Mouse (Mus musculus): ENCODE results near the gene Thsd4. TPM values are rescaled to one million over a fixed set of nuclear protein-coding genes. Genes with fewer than 3 reads are reported as not detected.

The Thsd4 gene
- total RNA-seq, 1 experiment: 1.6 TPM

DNA sequence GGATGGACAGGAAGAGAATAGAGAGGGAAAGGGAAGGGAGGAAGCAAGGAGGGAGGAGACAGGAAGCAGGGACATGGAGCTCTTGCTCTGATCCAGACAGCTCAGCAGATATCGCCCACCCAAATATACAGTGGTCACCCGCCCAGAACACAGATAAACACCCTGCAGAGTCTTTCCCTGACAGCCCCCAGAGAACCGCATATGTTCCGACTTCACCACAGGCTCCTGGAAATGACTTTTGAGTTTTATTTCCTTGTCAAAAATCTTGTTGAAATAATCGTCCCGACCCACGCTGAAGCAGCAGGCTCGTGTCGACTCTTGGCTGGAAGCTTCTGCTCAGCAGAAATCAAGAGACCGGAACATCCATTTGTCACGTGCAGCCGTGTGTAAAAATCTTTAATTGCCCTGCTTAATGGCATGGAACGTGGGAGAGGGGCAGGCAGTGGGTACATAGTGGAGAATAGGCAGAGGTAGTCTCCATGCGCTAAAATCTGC, 63.3 kb downstream of the Thsd4 start:
- Histone ChIP-seq H3K9ac (ENCODE audit: insufficient read depth, low read depth, low read length, poor library complexity, severe bottlenecking) (no peak overlapping the region), H3K4me1 (ENCODE audit: control insufficient read depth in 2 of 2, insufficient read depth in 2 of 2, low read length in 2 of 2, poor library complexity in 1 of 2) (no peaks in the 10 kb centered on the region), H3K36me3 (ENCODE audit: control insufficient read depth, insufficient read depth, low read length, poor library complexity, severe bottlenecking) (no peaks in the 10 kb centered on the region), H3K27ac (ENCODE audit: insufficient read depth, low read depth, low read length, poor library complexity, severe bottlenecking) (no peak overlapping the region), H3K9me3 (ENCODE audit: control insufficient read depth, insufficient read depth, low read depth, low read length) (no peaks in the 10 kb centered on the region), H3K4me3 (ENCODE audit: insufficient read depth in 1 of 2, low read depth in 1 of 2, low read length in 2 of 2, poor library complexity in 1 of 2, severe bottlenecking in 1 of 2) (no peak overlapping the region)
- TF ChIP-seq ZNF384 (IDR thresholded peaks at IDR 0.05; ENCODE audit: low read depth, low read length): no peak
- TF ChIP-seq CHD2 (IDR thresholded peaks at IDR 0.05; ENCODE audit: low read depth, low read length): no peak
- TF ChIP-seq ZC3H11A (IDR thresholded peaks at IDR 0.05; ENCODE audit: borderline replicate concordance, low read depth, low read length): no peak
- in situ Hi-C loops (cut with MboI; ENCODE audit: low sequenced_read_pairs in 2 of 2, unreplicated experiment in 2 of 2): no loop called here
- DNase-seq (ENCODE audit: low read depth, low spot score): no peak

DNA sequence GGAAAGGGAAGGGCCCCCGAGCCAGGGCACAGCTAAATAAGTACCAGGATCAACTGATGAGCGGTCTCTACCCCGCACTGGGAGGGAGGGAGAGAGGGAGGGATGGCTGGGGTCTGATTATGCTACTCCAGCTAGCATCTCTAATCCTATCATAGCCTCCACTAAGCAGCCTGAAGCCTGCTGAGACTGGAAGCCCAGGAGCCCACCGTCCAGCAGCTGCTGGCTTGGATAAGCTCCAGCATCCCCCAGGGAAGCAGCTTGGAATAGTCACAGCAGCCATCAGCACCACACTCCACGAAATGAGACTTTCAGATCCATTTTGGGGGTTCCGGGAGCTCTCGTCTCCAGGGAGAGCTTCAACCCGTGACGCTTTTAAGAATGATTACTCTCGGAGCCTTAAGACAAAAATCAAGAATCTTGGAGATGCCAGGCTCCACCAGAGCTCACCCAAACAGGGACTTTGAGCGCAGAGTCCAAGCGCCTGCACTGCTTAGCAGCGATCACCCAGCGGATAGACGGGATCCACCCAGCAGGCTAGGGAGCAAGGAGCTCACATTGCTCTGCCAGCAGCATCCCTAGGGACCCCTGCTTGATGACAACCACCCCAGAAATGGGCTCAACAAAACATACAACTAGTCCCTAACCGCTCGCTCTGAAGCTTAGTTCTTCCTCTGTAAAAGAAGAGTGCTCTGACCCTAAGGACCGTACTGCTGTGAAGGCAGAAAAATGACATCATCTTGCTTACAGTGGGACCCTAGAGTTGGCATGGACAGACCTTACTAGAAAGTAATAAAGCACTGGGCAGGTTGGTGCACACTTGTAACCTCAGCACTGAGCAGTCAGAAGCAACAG, 64.3 kb downstream of the Thsd4 start:
- Histone ChIP-seq H3K27ac (ENCODE audit: insufficient read depth, low read depth, low read length, poor library complexity, severe bottlenecking) (no peak overlapping the region), H3K9ac (ENCODE audit: insufficient read depth, low read depth, low read length, poor library complexity, severe bottlenecking) (no peak overlapping the region), H3K4me1 (ENCODE audit: control insufficient read depth in 2 of 2, insufficient read depth in 2 of 2, low read length in 2 of 2, poor library complexity in 1 of 2) (no peaks in the 10 kb centered on the region), H3K36me3 (ENCODE audit: control insufficient read depth, insufficient read depth, low read length, poor library complexity, severe bottlenecking) (no peaks in the 10 kb centered on the region), H3K9me3 (ENCODE audit: control insufficient read depth, insufficient read depth, low read depth, low read length) (no peaks in the 10 kb centered on the region), H3K4me3 (ENCODE audit: insufficient read depth in 1 of 2, low read depth in 1 of 2, low read length in 2 of 2, poor library complexity in 1 of 2, severe bottlenecking in 1 of 2) (no peak overlapping the region)
- in situ Hi-C loops (cut with MboI; ENCODE audit: low sequenced_read_pairs in 2 of 2, unreplicated experiment in 2 of 2): no loop called here
- no peak for DNase-seq (ENCODE audit: low read depth, low spot score)
- TF ChIP-seq CHD2 (IDR thresholded peaks at IDR 0.05; ENCODE audit: low read depth, low read length): no peak
- no peak for TF ChIP-seq MAFK (IDR thresholded peaks at IDR 0.05; ENCODE audit: insufficient read depth, low read depth, low read length)
- no peak for TF ChIP-seq ZC3H11A (IDR thresholded peaks at IDR 0.05; ENCODE audit: borderline replicate concordance, low read depth, low read length)
- no peak for TF ChIP-seq HCFC1 (IDR thresholded peaks at IDR 0.05; ENCODE audit: borderline replicate concordance, insufficient read depth, low read length)
- TF ChIP-seq ZNF384 (IDR thresholded peaks at IDR 0.05; ENCODE audit: low read depth, low read length): no peak

DNA sequence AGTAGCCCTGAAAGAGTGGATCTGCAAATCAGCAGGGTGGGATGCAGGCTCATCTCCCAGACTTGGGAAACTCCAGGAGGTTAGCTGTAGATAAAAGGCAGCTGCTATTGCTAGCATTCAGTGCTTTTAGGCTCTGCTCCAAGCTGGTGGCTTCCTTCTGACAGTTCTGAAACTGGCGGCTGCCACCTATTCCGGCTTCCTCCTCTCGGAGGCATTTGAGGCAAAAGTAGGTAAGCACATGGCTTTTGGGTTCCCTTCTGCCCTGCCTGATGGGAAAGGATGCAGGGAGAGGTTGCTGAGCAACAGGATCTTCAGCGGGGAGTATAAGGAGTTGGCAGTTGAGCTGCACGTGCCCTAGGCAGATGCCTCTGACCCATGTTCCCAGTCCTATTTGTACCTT, 65.2 kb downstream of the Thsd4 start:
- Histone ChIP-seq H3K9ac (ENCODE audit: insufficient read depth, low read depth, low read length, poor library complexity, severe bottlenecking) (no peak overlapping the region), H3K36me3 (ENCODE audit: control insufficient read depth, insufficient read depth, low read length, poor library complexity, severe bottlenecking) (no peaks in the 10 kb centered on the region), H3K4me3 (ENCODE audit: insufficient read depth in 1 of 2, low read depth in 1 of 2, low read length in 2 of 2, poor library complexity in 1 of 2, severe bottlenecking in 1 of 2) (no peak overlapping the region), H3K27ac (ENCODE audit: insufficient read depth, low read depth, low read length, poor library complexity, severe bottlenecking) (no peak overlapping the region), H3K9me3 (ENCODE audit: control insufficient read depth, insufficient read depth, low read depth, low read length) (no peaks in the 10 kb centered on the region), H3K4me1 (ENCODE audit: control insufficient read depth in 2 of 2, insufficient read depth in 2 of 2, low read length in 2 of 2, poor library complexity in 1 of 2) (no peaks in the 10 kb centered on the region)
- TF ChIP-seq MAFK (IDR thresholded peaks at IDR 0.05; ENCODE audit: insufficient read depth, low read depth, low read length): no peak
- no peak for TF ChIP-seq HCFC1 (IDR thresholded peaks at IDR 0.05; ENCODE audit: borderline replicate concordance, insufficient read depth, low read length)
- no peak for TF ChIP-seq ZNF384 (IDR thresholded peaks at IDR 0.05; ENCODE audit: low read depth, low read length)
- TF ChIP-seq ZC3H11A (IDR thresholded peaks at IDR 0.05; ENCODE audit: borderline replicate concordance, low read depth, low read length): no peak
- TF ChIP-seq CHD2 (IDR thresholded peaks at IDR 0.05; ENCODE audit: low read depth, low read length): no peak
- DNase-seq (ENCODE audit: low read depth, low spot score): no peak
- in situ Hi-C loops (cut with MboI; ENCODE audit: low sequenced_read_pairs in 2 of 2, unreplicated experiment in 2 of 2): no loop called here

DNA sequence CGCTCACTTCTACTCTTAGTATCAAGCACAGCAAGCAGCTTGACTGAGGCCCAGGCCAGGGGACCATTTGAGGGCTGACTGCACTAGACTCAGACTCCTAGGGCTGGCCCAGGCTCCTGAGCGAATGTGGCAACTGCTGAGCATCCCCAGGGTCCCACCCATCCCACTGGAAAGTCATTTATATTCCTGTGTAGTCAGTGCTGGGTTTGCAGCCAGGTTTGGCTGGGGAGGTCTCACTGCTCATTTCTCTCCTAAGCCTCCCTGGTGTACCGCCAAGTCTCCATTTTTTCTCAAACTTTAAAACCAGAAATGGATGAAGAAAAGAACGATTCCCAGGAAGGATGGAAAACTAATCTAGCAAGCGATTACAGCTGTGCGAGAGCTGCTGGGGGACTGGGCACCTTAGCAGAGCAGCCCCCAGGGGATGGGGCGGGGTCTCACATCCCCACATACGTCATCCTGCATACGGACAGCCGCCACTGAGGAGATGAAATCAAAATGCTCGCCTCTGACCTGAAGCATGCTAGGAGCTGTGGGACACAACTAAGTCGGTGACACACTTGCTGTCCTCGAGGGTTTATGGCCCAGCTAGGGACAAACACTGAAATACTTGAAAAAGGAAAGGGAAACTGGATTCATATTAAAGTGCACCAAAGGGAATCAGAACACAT, 67.3 kb downstream of the Thsd4 start:
- no peak for TF ChIP-seq ZNF384 (IDR thresholded peaks at IDR 0.05; ENCODE audit: low read depth, low read length)
- TF ChIP-seq CHD2 (IDR thresholded peaks at IDR 0.05; ENCODE audit: low read depth, low read length): no peak
- TF ChIP-seq HCFC1 (IDR thresholded peaks at IDR 0.05; ENCODE audit: borderline replicate concordance, insufficient read depth, low read length): no peak
- no peak for TF ChIP-seq MAFK (IDR thresholded peaks at IDR 0.05; ENCODE audit: insufficient read depth, low read depth, low read length)
- no peak for TF ChIP-seq ZC3H11A (IDR thresholded peaks at IDR 0.05; ENCODE audit: borderline replicate concordance, low read depth, low read length)
- H3K4me3 ChIP-seq (ENCODE audit: insufficient read depth in 1 of 2, low read depth in 1 of 2, low read length in 2 of 2, poor library complexity in 1 of 2, severe bottlenecking in 1 of 2): no peak overlapping the region
- H3K9me3 ChIP-seq (ENCODE audit: control insufficient read depth, insufficient read depth, low read depth, low read length): no peaks in the 10 kb centered on the region
- H3K9ac ChIP-seq (ENCODE audit: insufficient read depth, low read depth, low read length, poor library complexity, severe bottlenecking): no peak overlapping the region
- in situ Hi-C loops (cut with MboI; ENCODE audit: low sequenced_read_pairs in 2 of 2, unreplicated experiment in 2 of 2): no loop called here
- H3K36me3 ChIP-seq (ENCODE audit: control insufficient read depth, insufficient read depth, low read length, poor library complexity, severe bottlenecking): no peaks in the 10 kb centered on the region
- no peak for DNase-seq (ENCODE audit: low read depth, low spot score)
- H3K27ac ChIP-seq (ENCODE audit: insufficient read depth, low read depth, low read length, poor library complexity, severe bottlenecking): no peak overlapping the region
- H3K4me1 ChIP-seq (ENCODE audit: control insufficient read depth in 2 of 2, insufficient read depth in 2 of 2, low read length in 2 of 2, poor library complexity in 1 of 2): no peaks in the 10 kb centered on the region
